Mouse (Mus musculus): ENCODE measurements around the gene Grik4.

DNA sequence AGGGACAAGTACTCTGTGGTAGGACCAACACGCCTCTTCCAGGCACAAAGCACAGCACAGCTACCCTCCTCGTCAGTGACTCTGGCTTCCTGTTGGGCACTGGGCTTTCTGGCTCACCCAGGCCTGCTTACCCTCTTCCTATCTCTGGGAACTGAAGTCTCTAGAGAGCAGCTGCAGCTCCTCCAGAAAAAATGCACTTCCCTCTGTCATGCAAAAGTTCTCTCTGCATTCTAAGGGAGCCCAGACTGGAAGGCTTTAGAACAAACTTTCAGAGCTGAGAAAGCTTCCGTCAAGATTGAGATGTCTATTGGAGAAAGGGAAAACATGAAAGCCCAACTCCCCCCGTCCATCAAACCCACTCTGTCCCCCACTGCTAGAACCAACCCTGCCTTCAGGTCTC lies 2.1 kb downstream of the Grik4 start:
- TF ChIP-seq CTCF (IDR thresholded peaks at IDR 0.05; ENCODE audit: borderline replicate concordance, extremely low read depth, insufficient read depth, insufficient read length) (no peak), POLR2A (IDR thresholded peaks at IDR 0.05; ENCODE audit: borderline replicate concordance, extremely low read depth, insufficient read depth, insufficient read length, poor library complexity, severe bottlenecking) (no peak)

Data from brain, embryonic 14.5 days (tissue).